Mouse (Mus musculus): ENCODE data around the gene Awat2. TPM values are rescaled to one million over a fixed set of nuclear protein-coding genes. Genes with fewer than 3 reads are reported as not detected.

Awat2 gene
- polyA plus RNA-seq (2012; rRNA removed) = 0.16 and 0.34 TPM in 2 replicates

GRCm38 (mm10) chrX:100442617-100443016, at the start of gene Awat2:
TSS of gene Awat2 (minus strand) at chrX:100442717.

GRCm38 (mm10) chrX:100428693-100429092, 13.8 kb downstream of the Awat2 start, which contains the start of gene Otud6a:
TSS of gene Otud6a (plus strand) at chrX:100429013.

Other genes with a start within 250 kb of the Awat2 start
- not detected in 2 replicates for gene Otud6a, start 13.7 kb downstream of the Awat2 start, polyA plus RNA-seq (2012; rRNA removed)
- 32.7 and 33.7 TPM in 2 replicates for gene Igbp1, start 51.6 kb upstream of the Awat2 start, polyA plus RNA-seq (2012; rRNA removed)
- gene Dgat2l6, start 82.1 kb upstream of the Awat2 start, polyA plus RNA-seq (2012; rRNA removed) = 0.01 TPM in 1 of 2 replicates, not detected in the other
- 0.02 TPM in 1 of 2 replicates, not detected in the other for gene Awat1, start 129.5 kb upstream of the Awat2 start, polyA plus RNA-seq (2012; rRNA removed)
- 0.72 and 0.91 TPM in 2 replicates for gene P2ry4, start 152.2 kb upstream of the Awat2 start, polyA plus RNA-seq (2012; rRNA removed)
- gene Arr3, start 162.8 kb upstream of the Awat2 start, polyA plus RNA-seq (2012; rRNA removed) = not detected in 2 replicates
- 6.1 TPM in 2 replicates for gene Kif4, start 183.0 kb upstream of the Awat2 start, polyA plus RNA-seq (2012; rRNA removed)
- 22.6 and 23.8 TPM in 2 replicates for gene Pdzd11, start 183.9 kb upstream of the Awat2 start, polyA plus RNA-seq (2012; rRNA removed)

Data from liver, embryonic 18 days (tissue).